Mouse (Mus musculus) heart, postnatal 36 days (tissue): ENCODE measurements around the gene Clcn1. TPM values are rescaled to one million over a fixed set of nuclear protein-coding genes. Genes with fewer than 3 reads are reported as not detected.

Source experiments
- DNase-seq, 2 experiments: peaks; one replicate each; pipeline ENCODE4 v3.0.0; 2021 to 2022
- intact Hi-C: fragments of 180-260 bp; cut with DNase I; formaldehyde crosslinking; loops from one replicate; pipeline ENCODE4 v1.15.1; 2025
- total RNA-seq, 2 experiments: library from RNA; stranded (reverse); gene quantifications; 2 replicates each; pipeline ENCODE4 v1.2.3; 2021

Clcn1 gene
- 1 to 10 TPM; 4.3 to 5.8 TPM for total RNA-seq

GRCm38 (mm10) chr6:42286448-42286847 is at the start of gene Clcn1:
Gene Clcn1, plus strand, starts transcription at chr6:42286685.
- intact Hi-C loops, result no loop called here
- DNase-seq, result no peak

GRCm38 (mm10) chr6:42237276-42237805 is 49.1 kb upstream of the Clcn1 start:
- no peak for DNase-seq
- intact Hi-C loops, result no loop called here

- intact Hi-C loops, result no loop called here
These were observed 45.0 kb upstream of the Clcn1 start for GRCm38 (mm10) chr6:42241311-42242045.

GRCm38 (mm10) chr6:42245711-42246353 is 40.7 kb upstream of the Clcn1 start, which contains the start of gene Gstk1:
Gene Gstk1, plus strand, starts transcription at chr6:42245935.
- peak; percentile 80 for DNase-seq
- intact Hi-C loops, result loop anchor here (2.0 kb wide), 1 partner anchor 19 kb away; the partner anchor contains the start of gene Casp2

More at GRCm38 (mm10) chr6:42241311-42242045, 45.0 kb upstream of the Clcn1 start:
- DNase-seq, result no peak

GRCm38 (mm10) chr6:42247173-42247572 is 39.3 kb upstream of the Clcn1 start:
- no peak for DNase-seq
- intact Hi-C loops, result loop anchor here (2.0 kb wide), 1 partner anchor 18 kb away; the partner anchor contains the start of gene Casp2

- intact Hi-C loops, result loop anchor here (2.0 kb wide), 1 partner anchor 17 kb away; the partner anchor contains the start of gene Casp2
These were observed 38.5 kb upstream of the Clcn1 start for GRCm38 (mm10) chr6:42247981-42248380.

GRCm38 (mm10) chr6:42251791-42252190 is 34.7 kb upstream of the Clcn1 start:
- intact Hi-C loops, result no loop called here
- no peak for DNase-seq

More at GRCm38 (mm10) chr6:42247981-42248380, 38.5 kb upstream of the Clcn1 start:
- no peak for DNase-seq

- DNase-seq, result no peak
- intact Hi-C loops, result no loop called here
These were observed 33.4 kb upstream of the Clcn1 start for GRCm38 (mm10) chr6:42253103-42253502.

- peak; percentile 48 to 59 for DNase-seq
- intact Hi-C loops, result loop anchor here (1.0 kb wide), 1 partner anchor 30 kb away; no protein-coding TSS in a partner anchor
These were observed 29.1 kb upstream of the Clcn1 start for GRCm38 (mm10) chr6:42257303-42257863.

- intact Hi-C loops, result no loop called here
- DNase-seq, result no peak
These were observed 26.1 kb upstream of the Clcn1 start for GRCm38 (mm10) chr6:42260430-42260829.

- intact Hi-C loops, result no loop called here
- no peak for DNase-seq
These were observed 24.8 kb upstream of the Clcn1 start, which contains the start of gene Tmem139 for GRCm38 (mm10) chr6:42261524-42262170. Gene Tmem139, plus strand, starts transcription at chr6:42261970.

GRCm38 (mm10) chr6:42264626-42265312 is 21.7 kb upstream of the Clcn1 start, which contains the start of gene Casp2:
Gene Casp2, plus strand, starts transcription at chr6:42264985.
- intact Hi-C loops, result loop anchor here (1.0 to 2.0 kb wide), 2 partner anchors 18 to 36 kb away; no protein-coding TSS in a partner anchor
- peak; percentile 95 to 97 for DNase-seq

- DNase-seq, result no peak
- intact Hi-C loops, result loop anchor here (2.0 kb wide), 3 partner anchors 19 to 83 kb away; partner anchors contain the start of genes Fam131b and Zyx
These were observed 20.8 kb upstream of the Clcn1 start for GRCm38 (mm10) chr6:42265391-42266330.

GRCm38 (mm10) chr6:42270817-42271216 is 15.7 kb upstream of the Clcn1 start:
- intact Hi-C loops, result no loop called here
- no peak for DNase-seq

- intact Hi-C loops, result no loop called here
- DNase-seq, result no peak
These were observed 10.3 kb upstream of the Clcn1 start for GRCm38 (mm10) chr6:42276151-42276550.

GRCm38 (mm10) chr6:42282865-42283528 is 3.5 kb upstream of the Clcn1 start:
- intact Hi-C loops, result no loop called here
- no peak for DNase-seq

- intact Hi-C loops, result no loop called here
- DNase-seq, result no peak
These were observed 1.1 kb downstream of the Clcn1 start for GRCm38 (mm10) chr6:42287562-42287961.

- intact Hi-C loops, result no loop called here
- DNase-seq, result no peak
These were observed 6.8 kb downstream of the Clcn1 start for GRCm38 (mm10) chr6:42293327-42293726.
